Mouse (Mus musculus): Measurements from ENCODE around the gene H2-Ob. TPM values are rescaled to one million over a fixed set of nuclear protein-coding genes. Genes with fewer than 3 reads are reported as not detected.

The H2-Ob gene
- polyA plus RNA-seq (2012; rRNA removed): 5.3 and 13.7 TPM in 2 replicates

- no peaks in the 10 kb centered on the region for H3K36me3 ChIP-seq (ENCODE audit: control insufficient read depth, insufficient read depth, low read length)
- TF ChIP-seq CTCF (IDR thresholded peaks at IDR 0.05; ENCODE audit: extremely low read depth, insufficient read length, insufficient replicate concordance, low read depth, low read length): no peak
- TF ChIP-seq POLR2A (IDR thresholded peaks at IDR 0.05; ENCODE audit: low read depth, low read length): no peak
- H3K27me3 ChIP-seq (ENCODE audit: control insufficient read depth, insufficient read depth, low read length): no peaks in the 10 kb centered on the region
- WGBS: 45% methylated on average over 3 of the region's 3 CpGs
- H3K27ac ChIP-seq (ENCODE audit: insufficient read depth, low read depth, low read length): peak within 1 kb of the TSS; percentile 36
- no peaks in the 10 kb centered on the region for H3K4me1 ChIP-seq (ENCODE audit: control insufficient read depth, insufficient read depth, insufficient read length, low read length)
- H3K4me3 ChIP-seq (ENCODE audit: low read depth, low read length): 0 out of 2 replicates have a peak within 1 kb of the TSS, but pooled peaks have one; percentile 2
These were observed at the start of gene H2-Ob for GRCm38 (mm10) chr17:34238706-34239105. Gene H2-Ob (plus strand): TSS chr17:34238903.

DNA sequence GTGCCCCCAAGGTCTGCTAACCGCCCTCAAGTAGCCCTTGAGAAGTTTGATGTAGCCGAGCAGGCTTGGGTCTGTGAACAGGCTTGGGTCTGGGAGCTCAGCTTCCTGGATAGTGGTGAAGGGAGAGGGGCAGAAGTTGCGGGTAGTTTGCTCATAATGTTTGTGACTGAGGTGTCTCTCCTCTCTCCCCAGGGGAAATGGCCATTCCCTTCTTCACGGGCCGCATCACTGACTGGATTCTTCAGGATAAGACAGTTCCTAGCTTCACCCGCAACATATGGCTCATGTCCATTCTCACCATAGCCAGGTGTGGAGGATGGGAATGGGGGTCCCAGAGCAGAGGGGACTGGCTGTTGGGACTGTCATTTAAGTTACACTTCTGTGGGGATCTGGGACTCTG lies 49.7 kb upstream of the H2-Ob start:
- no peaks in the 10 kb centered on the region for H3K27me3 ChIP-seq (ENCODE audit: control insufficient read depth, insufficient read depth, low read length)
- H3K4me3 ChIP-seq (ENCODE audit: low read depth, low read length): peak overlapping the region; percentile 52
- TF ChIP-seq CTCF (IDR thresholded peaks at IDR 0.05; ENCODE audit: extremely low read depth, insufficient read length, insufficient replicate concordance, low read depth, low read length) (no peak), POLR2A (IDR thresholded peaks at IDR 0.05; ENCODE audit: low read depth, low read length) (no peak)
- WGBS: 82% methylated on average over 6 of the region's 6 CpGs
- 0 out of 2 replicates have a peak overlapping the region, but pooled peaks have one; percentile 2 for H3K27ac ChIP-seq (ENCODE audit: insufficient read depth, low read depth, low read length)
- H3K4me1 ChIP-seq (ENCODE audit: control insufficient read depth, insufficient read depth, insufficient read length, low read length): peaks cover 33% of the 10 kb centered on the region
- peaks cover 40% of the 10 kb centered on the region for H3K36me3 ChIP-seq (ENCODE audit: control insufficient read depth, insufficient read depth, low read length)

GRCm38 (mm10) chr17:34192852-34193251 lies 45.9 kb upstream of the H2-Ob start:
- H3K36me3 ChIP-seq (ENCODE audit: control insufficient read depth, insufficient read depth, low read length): peaks cover 58% of the 10 kb centered on the region
- no peak for TF ChIP-seq CTCF (IDR thresholded peaks at IDR 0.05; ENCODE audit: extremely low read depth, insufficient read length, insufficient replicate concordance, low read depth, low read length)
- TF ChIP-seq POLR2A (IDR thresholded peaks at IDR 0.05; ENCODE audit: low read depth, low read length): no peak
- H3K27me3 ChIP-seq (ENCODE audit: control insufficient read depth, insufficient read depth, low read length): no peaks in the 10 kb centered on the region
- peaks cover 29% of the 10 kb centered on the region for H3K4me1 ChIP-seq (ENCODE audit: control insufficient read depth, insufficient read depth, insufficient read length, low read length)
- WGBS: 58% methylated on average over 16 of the region's 16 CpGs
- no peak overlapping the region for H3K4me3 ChIP-seq (ENCODE audit: low read depth, low read length)
- no peak overlapping the region for H3K27ac ChIP-seq (ENCODE audit: insufficient read depth, low read depth, low read length)

DNA sequence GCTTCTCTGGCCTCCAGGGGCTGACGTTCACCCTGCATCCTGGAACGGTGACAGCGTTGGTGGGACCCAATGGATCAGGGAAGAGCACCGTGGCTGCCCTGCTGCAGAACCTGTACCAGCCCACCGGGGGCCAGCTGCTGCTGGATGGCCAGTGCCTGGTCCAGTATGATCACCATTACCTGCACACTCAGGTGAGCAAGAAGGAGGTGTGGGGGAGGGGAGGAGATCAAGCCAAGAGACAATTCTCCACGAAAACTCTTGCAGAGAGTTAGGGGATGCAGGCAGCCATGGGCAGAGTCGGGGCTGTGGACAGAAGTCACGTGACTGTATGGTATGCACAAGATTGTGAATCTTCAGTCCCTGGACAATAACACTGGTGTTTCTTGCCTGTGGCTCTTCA lies 45.2 kb upstream of the H2-Ob start:
- Histone ChIP-seq H3K4me1 (ENCODE audit: control insufficient read depth, insufficient read depth, insufficient read length, low read length) (peaks cover 29% of the 10 kb centered on the region), H3K27me3 (ENCODE audit: control insufficient read depth, insufficient read depth, low read length) (no peaks in the 10 kb centered on the region), H3K36me3 (ENCODE audit: control insufficient read depth, insufficient read depth, low read length) (peaks cover 58% of the 10 kb centered on the region), H3K4me3 (ENCODE audit: low read depth, low read length) (no peak overlapping the region), H3K27ac (ENCODE audit: insufficient read depth, low read depth, low read length) (no peak overlapping the region)
- WGBS: 82% methylated on average over 8 of the region's 8 CpGs
- TF ChIP-seq POLR2A (IDR thresholded peaks at IDR 0.05; ENCODE audit: low read depth, low read length): no peak
- no peak for TF ChIP-seq CTCF (IDR thresholded peaks at IDR 0.05; ENCODE audit: extremely low read depth, insufficient read length, insufficient replicate concordance, low read depth, low read length)

- H3K4me1 ChIP-seq (ENCODE audit: control insufficient read depth, insufficient read depth, insufficient read length, low read length): peaks cover 23% of the 10 kb centered on the region
- 92% methylated on average over 4 of the region's 4 CpGs for WGBS
- no peak overlapping the region for H3K27ac ChIP-seq (ENCODE audit: insufficient read depth, low read depth, low read length)
- TF ChIP-seq CTCF (IDR thresholded peaks at IDR 0.05; ENCODE audit: extremely low read depth, insufficient read length, insufficient replicate concordance, low read depth, low read length) (no peak), POLR2A (IDR thresholded peaks at IDR 0.05; ENCODE audit: low read depth, low read length) (no peak)
- H3K27me3 ChIP-seq (ENCODE audit: control insufficient read depth, insufficient read depth, low read length): no peaks in the 10 kb centered on the region
- H3K4me3 ChIP-seq (ENCODE audit: low read depth, low read length): no peak overlapping the region
- H3K36me3 ChIP-seq (ENCODE audit: control insufficient read depth, insufficient read depth, low read length): peaks cover 55% of the 10 kb centered on the region
These were observed 44.0 kb upstream of the H2-Ob start for GRCm38 (mm10) chr17:34194723-34195122.

DNA sequence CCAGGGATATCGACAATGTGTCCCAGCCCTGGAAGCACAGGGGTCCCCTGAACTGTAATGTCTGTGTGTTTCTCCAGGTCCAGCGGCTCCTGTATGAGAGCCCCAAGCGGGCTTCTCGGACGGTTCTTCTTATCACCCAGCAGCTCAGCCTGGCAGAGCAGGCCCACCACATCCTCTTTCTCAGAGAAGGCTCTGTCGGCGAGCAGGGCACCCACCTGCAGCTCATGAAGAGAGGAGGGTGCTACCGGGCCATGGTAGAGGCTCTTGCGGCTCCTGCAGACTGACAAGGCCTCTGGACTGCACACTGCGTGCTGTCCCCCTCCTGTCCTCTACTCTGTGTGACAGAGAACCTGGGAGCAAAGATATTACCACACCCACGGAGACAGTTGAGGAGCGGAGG lies 42.2 kb upstream of the H2-Ob start:
- Histone ChIP-seq H3K36me3 (ENCODE audit: control insufficient read depth, insufficient read depth, low read length) (peaks cover 57% of the 10 kb centered on the region), H3K27me3 (ENCODE audit: control insufficient read depth, insufficient read depth, low read length) (no peaks in the 10 kb centered on the region), H3K4me3 (ENCODE audit: low read depth, low read length) (no peak overlapping the region), H3K27ac (ENCODE audit: insufficient read depth, low read depth, low read length) (peak overlapping the region; percentile 4; the same call in 1 of the 2 replicates), H3K4me1 (ENCODE audit: control insufficient read depth, insufficient read depth, insufficient read length, low read length) (peaks cover 8% of the 10 kb centered on the region; the same call in 1 of the 2 replicates)
- WGBS: 80% methylated on average over 12 of the region's 12 CpGs
- TF ChIP-seq CTCF (IDR thresholded peaks at IDR 0.05; ENCODE audit: extremely low read depth, insufficient read length, insufficient replicate concordance, low read depth, low read length) (no peak), POLR2A (IDR thresholded peaks at IDR 0.05; ENCODE audit: low read depth, low read length) (no peak)

GRCm38 (mm10) chr17:34196941-34197894 lies 41.5 kb upstream of the H2-Ob start, which contains the start of gene Psmb8:
Gene Psmb8 (plus strand): TSS chr17:34197721.
- peaks cover 5% of the 10 kb centered on the region; the same call in 1 of the 2 replicates for H3K4me1 ChIP-seq (ENCODE audit: control insufficient read depth, insufficient read depth, insufficient read length, low read length)
- no peak for TF ChIP-seq POLR2A (IDR thresholded peaks at IDR 0.05; ENCODE audit: low read depth, low read length)
- no peak for TF ChIP-seq CTCF (IDR thresholded peaks at IDR 0.05; ENCODE audit: extremely low read depth, insufficient read length, insufficient replicate concordance, low read depth, low read length)
- no peaks in the 10 kb centered on the region for H3K27me3 ChIP-seq (ENCODE audit: control insufficient read depth, insufficient read depth, low read length)
- H3K36me3 ChIP-seq (ENCODE audit: control insufficient read depth, insufficient read depth, low read length): peaks cover 51% of the 10 kb centered on the region
- peak within 1 kb of the TSS; percentile 73 for H3K27ac ChIP-seq (ENCODE audit: insufficient read depth, low read depth, low read length)
- 18% methylated on average over 41 of the region's 41 CpGs for WGBS
- H3K4me3 ChIP-seq (ENCODE audit: low read depth, low read length): peak within 1 kb of the TSS; percentile 75
